9 mouse cellular contexts compared by ENCODE assay signal in the genomic region with DNA sequence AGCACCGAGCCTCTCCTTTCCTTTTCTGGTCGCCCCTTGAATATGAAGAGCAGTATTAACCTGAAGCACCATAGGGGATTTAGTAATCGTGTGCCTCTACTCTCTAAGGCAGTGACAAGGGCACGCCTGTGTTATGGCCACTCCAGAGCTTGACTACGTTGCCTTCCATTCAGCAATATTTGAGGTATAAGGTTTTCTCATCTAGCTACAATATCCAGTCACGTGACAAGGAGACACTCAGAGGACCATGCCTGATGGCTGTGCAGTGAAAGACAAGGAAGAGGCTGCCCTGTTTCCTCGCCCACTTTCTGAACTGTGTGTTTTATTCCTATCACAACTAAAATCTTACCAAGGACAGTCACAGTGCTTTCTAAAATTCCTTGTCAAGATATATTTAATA.
DNase-seq lines count a peak whose midpoint lies in the region; ATAC-seq and TF ChIP-seq lines count a peak whose summit lies in the region.
"Had no signal": no experiment of that assay in that cellular context is flagged by ENCODE, and none has a peak within 500 bp of the region (broad histone marks: within the 10 kb centered on the region; RNA-seq: fewer than 3 reads in every experiment).

No protein-coding gene starts in this region.

- H3K4me3 ChIP-seq in heart, embryonic 10.5 days: no peak overlapping the region
- no peak overlapping the region for H3K4me3 ChIP-seq in lung, embryonic 14.5 days (ENCODE audit: low read depth, low read length)
- H3K4me3 ChIP-seq in brown adipose tissue, adult 24 weeks (ENCODE audit: insufficient read depth, low read depth, low read length): peak overlapping the region; percentile 53
- H3K4me3 ChIP-seq in liver, postnatal 0 days (ENCODE audit: low read depth, low read length): 0 out of 2 replicates have a peak overlapping the region, but pooled peaks have one; percentile 3
- H3K4me3 ChIP-seq: forebrain, embryonic 10.5 days had no signal

- ATAC-seq in lung, embryonic 14.5 days (ENCODE audit: insufficient read depth): no peak
- no peak for ATAC-seq in liver, postnatal 0 days

- no peaks in the 10 kb centered on the region for H3K9me3 ChIP-seq in heart, embryonic 10.5 days
- H3K9me3 ChIP-seq in lung, embryonic 14.5 days (ENCODE audit: low read depth, low read length): no peaks in the 10 kb centered on the region
- H3K9me3 ChIP-seq in liver, postnatal 0 days (ENCODE audit: low read length): no peaks in the 10 kb centered on the region
- H3K9me3 ChIP-seq: forebrain, embryonic 10.5 days had no signal

- no peak for DNase-seq in heart, embryonic 10.5 days (ENCODE audit: low spot score)
- DNase-seq in heart, postnatal 4 days: no peak
- DNase-seq in lung, embryonic 14.5 days: no peak
- DNase-seq in lung, postnatal 4 days: no peak
- no peak for DNase-seq in liver, postnatal 0 days
- no peak for DNase-seq in urinary bladder, postnatal 14 days (ENCODE audit: low spot score)
- no peak for DNase-seq in spleen, postnatal 4 days (ENCODE audit: low spot score in 2 of 2)

- H3K9ac ChIP-seq in lung, embryonic 14.5 days: no peak overlapping the region
- H3K9ac ChIP-seq in liver, postnatal 0 days (replicated peaks): no peak overlapping the region

- H3K27ac ChIP-seq in heart, embryonic 10.5 days: peak overlapping the region; percentile 100
- 0 out of 2 replicates have a peak overlapping the region, but pooled peaks have one; percentile 6 for H3K27ac ChIP-seq in lung, embryonic 14.5 days (ENCODE audit: low read depth)
- peak overlapping the region; percentile 7; the same call in 1 of the 2 replicates for H3K27ac ChIP-seq in brown adipose tissue, adult 24 weeks (replicated peaks; ENCODE audit: low read depth, low read length)
- H3K27ac ChIP-seq in liver, postnatal 0 days (ENCODE audit: low read depth): no peak overlapping the region

- no peak for TF ChIP-seq CTCF in lung, embryonic 14.5 days (IDR thresholded peaks at IDR 0.05; ENCODE audit: low read depth)
- TF ChIP-seq CTCF in liver, postnatal 0 days (IDR thresholded peaks at IDR 0.05; ENCODE audit: low read depth): no peak

- peaks cover 9% of the 10 kb centered on the region; the same call in 1 of the 2 replicates for H3K36me3 ChIP-seq in heart, embryonic 10.5 days
- peaks cover 10% of the 10 kb centered on the region; the same call in 1 of the 2 replicates for H3K36me3 ChIP-seq in lung, embryonic 14.5 days (ENCODE audit: insufficient read depth)
- H3K36me3 ChIP-seq in liver, postnatal 0 days (replicated peaks; ENCODE audit: insufficient read depth, low read length): peaks cover 11% of the 10 kb centered on the region

- TF ChIP-seq EP300 in liver, postnatal 0 days (IDR thresholded peaks at IDR 0.05; ENCODE audit: low read depth): no peak

- peaks cover 36% of the 10 kb centered on the region for H3K4me1 ChIP-seq in heart, embryonic 10.5 days
- H3K4me1 ChIP-seq in lung, embryonic 14.5 days (ENCODE audit: insufficient read depth): peaks cover 14% of the 10 kb centered on the region
- H3K4me1 ChIP-seq in brown adipose tissue, adult 24 weeks (ENCODE audit: control insufficient read depth, insufficient read depth, insufficient read length, low read length): peaks cover 2% of the 10 kb centered on the region; the same call in 1 of the 2 replicates
- H3K4me1 ChIP-seq in liver, postnatal 0 days (ENCODE audit: insufficient read depth): peaks cover 17% of the 10 kb centered on the region

- H3K27me3 ChIP-seq in heart, embryonic 10.5 days (ENCODE audit: insufficient read depth, poor library complexity, severe bottlenecking): no peaks in the 10 kb centered on the region
- H3K27me3 ChIP-seq in lung, embryonic 14.5 days (ENCODE audit: insufficient read depth, low read length): no peaks in the 10 kb centered on the region
- no peaks in the 10 kb centered on the region for H3K27me3 ChIP-seq in liver, postnatal 0 days (ENCODE audit: insufficient read depth, low read length)

- WGBS in heart, embryonic 10.5 days: 73% methylated on average over 7 of the region's 7 CpGs
- 64% methylated on average over 7 of the region's 7 CpGs for WGBS in lung, embryonic 14.5 days
- 62% methylated on average over 7 of the region's 7 CpGs for WGBS in liver, postnatal 0 days (ENCODE audit: insufficient replicate concordance)

- H3K4me2 ChIP-seq in lung, embryonic 14.5 days: peak overlapping the region; percentile 76
- peak overlapping the region; percentile 35 for H3K4me2 ChIP-seq in liver, postnatal 0 days (ENCODE audit: low read depth, low read length)

Comparison
In these comparisons a context has a peak if more than half of its experiments do, and no peak if none do; other contexts are left out.
1. H3K4me3 ChIP-seq: peak in brown adipose tissue, adult 24 weeks (single experiment) and liver, postnatal 0 days (single experiment); none in heart, embryonic 10.5 days (single experiment) and lung, embryonic 14.5 days (single experiment).